Mouse (Mus musculus) MEL (cell line): ENCODE measurements around the gene Igf2bp2. TPM values are rescaled to one million over a fixed set of nuclear protein-coding genes. Genes with fewer than 3 reads are reported as not detected.

Experiments used
- DNase-seq: peaks from one replicate; pipeline ENCODE4 v3.0.0; 2011; ENCODE audit warnings: low read depth, low spot score
- H3K27ac ChIP-seq: 2 replicates; pipeline ENCODE4 v1.5.1; 2012; ENCODE audit warnings: low read depth, mild to moderate bottlenecking, control low read depth, low read length, moderate library complexity; ENCODE audit not compliant: control insufficient read depth
- H3K27me3 ChIP-seq, 2 experiments: fragments of 150-350 bp in 1 of 2; sonication (generic) in 1 of 2; 2 replicates each; pipeline ENCODE4 v1.6.1; 2012; ENCODE audit warnings: low read length in 2 of 2, mild to moderate bottlenecking in 2 of 2, improper control_type of control experiment in 1 of 2, moderate library complexity in 1 of 2; ENCODE audit not compliant: insufficient read depth in 2 of 2, control insufficient read depth in 1 of 2
- H3K36me3 ChIP-seq, 2 experiments: 2 replicates each; pipeline ENCODE4 v1.6.1; 2012 to 2014; ENCODE audit warnings: low read length in 2 of 2, improper control_type of control experiment in 1 of 2, inconsistent platforms in 1 of 2, mild to moderate bottlenecking in 1 of 2; ENCODE audit not compliant: insufficient read depth in 2 of 2, control insufficient read depth in 1 of 2
- H3K4me1 ChIP-seq, 2 experiments: fragments of 150-350 bp in 1 of 2; sonication (generic) in 1 of 2; 2 replicates each; pipeline ENCODE4 v1.6.1; 2012; ENCODE audit warnings: low read length in 2 of 2, improper control_type of control experiment in 1 of 2, mild to moderate bottlenecking in 1 of 2; ENCODE audit not compliant: insufficient read depth in 2 of 2, control insufficient read depth in 1 of 2
- H3K4me3 ChIP-seq, 2 experiments: fragments of 150-350 bp in 1 of 2; sonication (generic) in 1 of 2; 2 replicates each; pipeline ENCODE4 v1.5.1; 2012; ENCODE audit warnings: low read depth in 2 of 2, low read length in 2 of 2, mild to moderate bottlenecking in 2 of 2, moderate library complexity in 2 of 2, control low read depth in 1 of 2, improper control_type of control experiment in 1 of 2; ENCODE audit not compliant: control insufficient read depth in 1 of 2, insufficient read depth in 1 of 2
- H3K79me2 ChIP-seq: 2 replicates; pipeline ENCODE4 v1.6.1; 2012; ENCODE audit warnings: mild to moderate bottlenecking, low read length, moderate library complexity; ENCODE audit not compliant: control insufficient read depth, poor library complexity, insufficient read depth
- H3K9ac ChIP-seq: 2 replicates; pipeline ENCODE4 v1.6.1; 2012; ENCODE audit warnings: low read depth, mild to moderate bottlenecking, control low read depth, low read length, moderate library complexity; ENCODE audit not compliant: control insufficient read depth, poor library complexity, severe bottlenecking
- H3K9me3 ChIP-seq: fragments of 150-350 bp; sonication (generic); replicated peaks from 2 replicates; pipeline ENCODE4 v1.6.1; 2012; ENCODE audit warnings: mild to moderate bottlenecking, low read length, improper control_type of control experiment, moderate library complexity; ENCODE audit not compliant: insufficient read depth
- CHD2 ChIP-seq: IDR thresholded peaks from 2 replicates; pipeline ENCODE4 v1.6.1; 2011; ENCODE audit warnings: low read length, improper control_type of control experiment
- CTCF ChIP-seq, 3 experiments: IDR thresholded peaks in 2 of 3; conservative IDR thresholded peaks in 1 of 3; 2 replicates each; pipeline ENCODE4 v1.5.1; 2011 to 2012; ENCODE audit warnings: low read length in 3 of 3, low read depth in 2 of 3, mild to moderate bottlenecking in 2 of 3, improper control_type of control experiment in 1 of 3, inconsistent platforms in 1 of 3, mixed read lengths in 1 of 3, moderate library complexity in 1 of 3; ENCODE audit not compliant: control insufficient read depth in 1 of 3, insufficient read depth in 1 of 3, poor library complexity in 1 of 3, severe bottlenecking in 1 of 3
- E2F4 ChIP-seq: IDR thresholded peaks from 2 replicates; pipeline ENCODE4 v1.6.1; 2011; ENCODE audit warnings: low read depth, low read length, improper control_type of control experiment, borderline replicate concordance
- HCFC1 ChIP-seq: IDR thresholded peaks from 2 replicates; pipeline ENCODE4 v1.6.1; 2012; ENCODE audit warnings: low read depth, mild to moderate bottlenecking, inconsistent platforms, low read length, improper control_type of control experiment, moderate library complexity
- JUND ChIP-seq: IDR thresholded peaks from 2 replicates; pipeline ENCODE4 v1.6.1; 2011; ENCODE audit warnings: low read depth, mild to moderate bottlenecking, improper control_type of control experiment, low read length
- MEF2A ChIP-seq: IDR thresholded peaks from 2 replicates; pipeline ENCODE4 v1.6.1; 2014; ENCODE audit warnings: low read depth, mild to moderate bottlenecking, inconsistent platforms, low read length, improper control_type of control experiment; ENCODE audit not compliant: poor library complexity, insufficient replicate concordance, severe bottlenecking; ENCODE audit errors: extremely low read depth
- MXI1 ChIP-seq: IDR thresholded peaks from 2 replicates; pipeline ENCODE4 v1.6.1; 2011; ENCODE audit warnings: mild to moderate bottlenecking, low read depth, low read length, improper control_type of control experiment
- NELFE ChIP-seq: IDR thresholded peaks from 2 replicates; pipeline ENCODE4 v1.6.1; 2011; ENCODE audit warnings: low read depth, low read length, improper control_type of control experiment
- NRF1 ChIP-seq: IDR thresholded peaks from 2 replicates; pipeline ENCODE4 v1.6.1; 2014; ENCODE audit warnings: low read depth, mild to moderate bottlenecking, inconsistent platforms, low read length, improper control_type of control experiment, moderate library complexity; ENCODE audit not compliant: poor library complexity, insufficient read depth, severe bottlenecking
- POLR2AphosphoS2 ChIP-seq: IDR thresholded peaks from 2 replicates; pipeline ENCODE4 v1.6.1; 2011; ENCODE audit warnings: low read length, improper control_type of control experiment
- RCOR1 ChIP-seq: IDR thresholded peaks from 2 replicates; pipeline ENCODE4 v1.6.1; 2012; ENCODE audit warnings: low read depth, mild to moderate bottlenecking, inconsistent platforms, low read length, improper control_type of control experiment
- SIN3A ChIP-seq: IDR thresholded peaks from 2 replicates; pipeline ENCODE4 v1.6.1; 2012; ENCODE audit warnings: low read length, improper control_type of control experiment, inconsistent platforms
- TAL1 ChIP-seq: IDR thresholded peaks from 2 replicates; pipeline ENCODE4 v1.6.1; 2012; ENCODE audit warnings: mild to moderate bottlenecking, inconsistent platforms, low read length, moderate library complexity, mixed read lengths
- TBP ChIP-seq: IDR thresholded peaks from 2 replicates; pipeline ENCODE4 v1.8.0; 2011; ENCODE audit warnings: low read depth, low read length, improper control_type of control experiment
- USF2 ChIP-seq, 2 experiments: IDR thresholded peaks; 2 replicates each; pipeline ENCODE4 v1.6.1; 2011 to 2012; ENCODE audit warnings: improper control_type of control experiment in 2 of 2, low read length in 2 of 2, borderline replicate concordance in 1 of 2, inconsistent platforms in 1 of 2, low read depth in 1 of 2, mild to moderate bottlenecking in 1 of 2; ENCODE audit not compliant: insufficient read depth in 1 of 2
- ZKSCAN1 ChIP-seq: IDR thresholded peaks from 2 replicates; pipeline ENCODE4 v1.6.1; 2012; ENCODE audit warnings: low read depth, mild to moderate bottlenecking, inconsistent platforms, low read length, improper control_type of control experiment, moderate library complexity
- ZMIZ1 ChIP-seq: IDR thresholded peaks from 2 replicates; pipeline ENCODE4 v1.6.1; 2012; ENCODE audit warnings: low read depth, mild to moderate bottlenecking, inconsistent platforms, low read length, improper control_type of control experiment, moderate library complexity
- polyA plus RNA-seq, 2 experiments: library from polyadenylated mRNA; stranded (reverse) in 1 of 2; unstranded in 1 of 2; fragments of >175 nt in 1 of 2; fragments of >200 nt in 1 of 2; gene quantifications; 2 replicates each; pipeline versions ENCODE4 v1.2.1 to v1.2.4; 2012; ENCODE audit warnings: low replicate concordance in 2 of 2, low read depth in 1 of 2; ENCODE audit not compliant: insufficient read length in 2 of 2, insufficient read depth in 1 of 2, missing spikeins in 1 of 2
- total RNA-seq: library from RNA; depleted of rRNA; stranded (reverse); fragments of 300-350 nt; gene quantifications from 2 replicates; pipeline ENCODE4 v1.2.3, GENCODE M21; 2012

Igf2bp2 gene
- total and polyA plus RNA-seq, 3 experiments = 0.23 to 0.86 TPM; not detected in 1

GRCm38 (mm10) chr16:22091255-22091783 lies 71.8 kb downstream of the Igf2bp2 start:
- DNase-seq = no peak
- H3K4me1 ChIP-seq = no peaks in the 10 kb centered on the region
- H3K9ac ChIP-seq = no peak overlapping the region
- no peak overlapping the region for H3K4me3 ChIP-seq
- H3K27ac ChIP-seq = no peak overlapping the region
- no peaks in the 10 kb centered on the region; a peak in 1 of 4 replicates for H3K27me3 ChIP-seq
- no peaks in the 10 kb centered on the region for H3K36me3 ChIP-seq
- H3K9me3 ChIP-seq = no peaks in the 10 kb centered on the region
- no peaks in the 10 kb centered on the region for H3K79me2 ChIP-seq
- TF ChIP-seq TBP (no peak), MEF2A (no peak), MXI1 (no peak)

GRCm38 (mm10) chr16:22085411-22085810 lies 77.7 kb downstream of the Igf2bp2 start:
- H3K4me1 ChIP-seq = no peaks in the 10 kb centered on the region
- no peak overlapping the region for H3K9ac ChIP-seq
- no peak for TF ChIP-seq SIN3A
- no peak for TF ChIP-seq TBP
- TF ChIP-seq E2F4 = no peak
- no peak for TF ChIP-seq POLR2AphosphoS2
- TF ChIP-seq JUND = no peak
- no peak for TF ChIP-seq USF2 (IDR thresholded peaks at IDR 0.05; ENCODE audit: borderline replicate concordance in 1 of 2, insufficient read depth in 1 of 2, low read depth in 1 of 2, low read length in 2 of 2)
- no peak for TF ChIP-seq TAL1
- TF ChIP-seq HCFC1 = no peak
- no peak for TF ChIP-seq ZMIZ1
- no peak for TF ChIP-seq ZKSCAN1
- no peak for TF ChIP-seq RCOR1
- no peak for TF ChIP-seq CTCF (IDR thresholded peaks at IDR 0.05 in 2 of 3, conservative IDR thresholded peaks at IDR 0.05 in 1 of 3; ENCODE audit: control insufficient read depth in 1 of 3, insufficient read depth in 1 of 3, low read depth in 2 of 3, low read length in 3 of 3, poor library complexity in 1 of 3, severe bottlenecking in 1 of 3)
- no peak for TF ChIP-seq MXI1
- no peak for TF ChIP-seq MEF2A
- no peak for TF ChIP-seq NELFE
- TF ChIP-seq CHD2 = no peak
- TF ChIP-seq NRF1 = no peak
- TF ChIP-seq, all 39 proteins: peak for 0
- DNase-seq = no peak
- no peaks in the 10 kb centered on the region for H3K9me3 ChIP-seq
- H3K27me3 ChIP-seq = peaks cover 0 to 8% of the 10 kb centered on the region in 2 experiments; a peak in 3 of 4 replicates
- H3K4me3 ChIP-seq = no peak overlapping the region
- no peaks in the 10 kb centered on the region for H3K36me3 ChIP-seq
- H3K79me2 ChIP-seq = no peaks in the 10 kb centered on the region
- no peak overlapping the region for H3K27ac ChIP-seq
